Mouse (Mus musculus): ENCODE measurements around the gene Ndst2. TPM values are rescaled to one million over a fixed set of nuclear protein-coding genes. Genes with fewer than 3 reads are reported as not detected.

Gene Ndst2
- polyA plus RNA-seq, 1 experiment from 2014 or later: 12.6 TPM

- TF ChIP-seq EP300 (IDR thresholded peaks at IDR 0.05; ENCODE audit: low read depth) (no peak), CTCF (IDR thresholded peaks at IDR 0.05; ENCODE audit: low read depth) (no peak)
- Histone ChIP-seq H3K27ac (ENCODE audit: low read depth) (no peak overlapping the region), H3K36me3 (replicated peaks; ENCODE audit: insufficient read depth, low read length) (peaks cover 18% of the 10 kb centered on the region; the same call in 1 of the 2 replicates), H3K9ac (replicated peaks) (no peak overlapping the region), H3K4me3 (ENCODE audit: low read depth, low read length) (no peak overlapping the region), H3K4me1 (ENCODE audit: insufficient read depth) (no peaks in the 10 kb centered on the region), H3K4me2 (ENCODE audit: low read depth, low read length) (no peak overlapping the region), H3K27me3 (ENCODE audit: insufficient read depth, low read length) (no peaks in the 10 kb centered on the region), H3K9me3 (ENCODE audit: low read length) (no peaks in the 10 kb centered on the region)
- 78% methylated on average over 4 of the region's 4 CpGs for WGBS (ENCODE audit: insufficient replicate concordance)
- DNase-seq: no peak
- no peak for ATAC-seq
Observed at GRCm38 (mm10) chr14:20748388-20748787, 14.0 kb upstream of the Ndst2 start.

- Histone ChIP-seq H3K4me2 (ENCODE audit: low read depth, low read length) (no peak overlapping the region), H3K9me3 (ENCODE audit: low read length) (no peaks in the 10 kb centered on the region), H3K27me3 (ENCODE audit: insufficient read depth, low read length) (no peaks in the 10 kb centered on the region), H3K4me3 (ENCODE audit: low read depth, low read length) (no peak overlapping the region), H3K4me1 (ENCODE audit: insufficient read depth) (no peaks in the 10 kb centered on the region), H3K9ac (replicated peaks) (no peak overlapping the region), H3K27ac (ENCODE audit: low read depth) (no peak overlapping the region), H3K36me3 (replicated peaks; ENCODE audit: insufficient read depth, low read length) (peaks cover 24% of the 10 kb centered on the region)
- DNase-seq: no peak
- ATAC-seq: no peak
- TF ChIP-seq EP300 (IDR thresholded peaks at IDR 0.05; ENCODE audit: low read depth): no peak
- peak; percentile 37 for TF ChIP-seq CTCF (IDR thresholded peaks at IDR 0.05; ENCODE audit: low read depth)
- whole genome bisulfite sequencing (ENCODE audit: insufficient replicate concordance): 74% methylated on average over 3 of the region's 3 CpGs
Observed at GRCm38 (mm10) chr14:20746935-20747334, 12.6 kb upstream of the Ndst2 start.

DNA sequence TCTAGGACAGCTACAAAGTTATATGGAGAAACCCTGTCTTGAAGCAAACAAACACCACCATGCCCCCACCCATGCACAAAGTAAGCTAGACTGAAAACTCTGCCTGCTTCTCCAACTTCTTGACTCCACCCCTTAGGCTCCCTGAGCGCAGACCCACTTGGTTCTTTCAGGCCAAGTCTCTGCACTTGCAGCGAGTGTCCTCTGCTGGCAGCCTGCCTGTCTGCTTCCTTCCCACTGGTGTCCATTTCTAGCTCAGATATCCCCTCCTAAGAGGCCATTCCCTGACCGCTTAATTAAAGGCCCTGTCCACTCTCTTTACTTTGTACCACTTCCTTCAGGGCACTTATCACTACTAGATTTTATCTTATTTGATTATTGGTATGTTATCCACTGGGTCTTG is 9.3 kb upstream of the Ndst2 start:
- Histone ChIP-seq H3K4me1 (ENCODE audit: insufficient read depth) (no peaks in the 10 kb centered on the region), H3K27me3 (ENCODE audit: insufficient read depth, low read length) (no peaks in the 10 kb centered on the region), H3K36me3 (replicated peaks; ENCODE audit: insufficient read depth, low read length) (peaks cover 31% of the 10 kb centered on the region), H3K4me3 (ENCODE audit: low read depth, low read length) (no peak overlapping the region), H3K9ac (replicated peaks) (no peak overlapping the region), H3K4me2 (ENCODE audit: low read depth, low read length) (no peak overlapping the region), H3K27ac (ENCODE audit: low read depth) (no peak overlapping the region), H3K9me3 (ENCODE audit: low read length) (no peaks in the 10 kb centered on the region)
- 79% methylated on average over 3 of the region's 3 CpGs for WGBS (ENCODE audit: insufficient replicate concordance)
- ATAC-seq (no peak), DNase-seq (no peak)
- TF ChIP-seq CTCF (IDR thresholded peaks at IDR 0.05; ENCODE audit: low read depth) (peak; percentile 24; the same call in 1 of the 2 replicates), EP300 (IDR thresholded peaks at IDR 0.05; ENCODE audit: low read depth) (no peak)

- Histone ChIP-seq H3K36me3 (replicated peaks; ENCODE audit: insufficient read depth, low read length) (peaks cover 28% of the 10 kb centered on the region), H3K9ac (replicated peaks) (no peak overlapping the region), H3K27me3 (ENCODE audit: insufficient read depth, low read length) (no peaks in the 10 kb centered on the region), H3K27ac (ENCODE audit: low read depth) (no peak overlapping the region), H3K4me3 (ENCODE audit: low read depth, low read length) (no peak overlapping the region), H3K9me3 (ENCODE audit: low read length) (no peaks in the 10 kb centered on the region), H3K4me2 (ENCODE audit: low read depth, low read length) (no peak overlapping the region), H3K4me1 (ENCODE audit: insufficient read depth) (0 out of 2 replicates have a peak, but pooled peaks cover 2% of the 10 kb centered on the region)
- no peak for TF ChIP-seq EP300 (IDR thresholded peaks at IDR 0.05; ENCODE audit: low read depth)
- no peak for TF ChIP-seq CTCF (IDR thresholded peaks at IDR 0.05; ENCODE audit: low read depth)
- no peak for DNase-seq
- WGBS (ENCODE audit: insufficient replicate concordance): 72% methylated on average over 9 of the region's 9 CpGs
- no peak for ATAC-seq
Observed at GRCm38 (mm10) chr14:20741301-20741700, 6.9 kb upstream of the Ndst2 start.

DNA sequence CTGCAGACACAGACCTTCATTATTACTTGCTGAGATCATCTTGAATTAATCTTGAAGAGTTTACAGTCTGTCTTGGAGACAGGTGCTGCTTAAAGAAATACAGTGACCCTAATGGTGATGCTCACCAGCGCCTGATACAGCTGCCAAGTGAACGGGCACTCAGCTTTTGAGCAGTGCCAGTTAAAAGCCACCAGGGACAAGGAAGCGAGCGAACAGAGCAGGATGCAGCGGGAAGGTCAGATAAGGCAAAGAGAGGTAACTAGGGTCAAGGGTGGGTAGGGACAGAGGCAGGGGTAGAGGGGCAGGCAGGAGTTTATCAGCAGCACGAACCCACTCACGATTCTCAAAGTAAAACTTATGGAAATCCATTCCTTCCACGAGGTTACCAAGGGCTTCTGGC is 4.1 kb upstream of the Ndst2 start:
- H3K36me3 ChIP-seq (replicated peaks; ENCODE audit: insufficient read depth, low read length): peaks cover 14% of the 10 kb centered on the region
- no peak overlapping the region for H3K4me2 ChIP-seq (ENCODE audit: low read depth, low read length)
- no peak overlapping the region for H3K27ac ChIP-seq (ENCODE audit: low read depth)
- no peak for TF ChIP-seq EP300 (IDR thresholded peaks at IDR 0.05; ENCODE audit: low read depth)
- no peak for TF ChIP-seq CTCF (IDR thresholded peaks at IDR 0.05; ENCODE audit: low read depth)
- H3K9me3 ChIP-seq (ENCODE audit: low read length): no peaks in the 10 kb centered on the region
- no peaks in the 10 kb centered on the region for H3K27me3 ChIP-seq (ENCODE audit: insufficient read depth, low read length)
- H3K4me3 ChIP-seq (ENCODE audit: low read depth, low read length): no peak overlapping the region
- DNase-seq: no peak
- ATAC-seq: no peak
- 75% methylated on average over 8 of the region's 8 CpGs for WGBS (ENCODE audit: insufficient replicate concordance)
- peaks cover 10% of the 10 kb centered on the region; the same call in 1 of the 2 replicates for H3K4me1 ChIP-seq (ENCODE audit: insufficient read depth)
- no peak overlapping the region for H3K9ac ChIP-seq (replicated peaks)

DNA sequence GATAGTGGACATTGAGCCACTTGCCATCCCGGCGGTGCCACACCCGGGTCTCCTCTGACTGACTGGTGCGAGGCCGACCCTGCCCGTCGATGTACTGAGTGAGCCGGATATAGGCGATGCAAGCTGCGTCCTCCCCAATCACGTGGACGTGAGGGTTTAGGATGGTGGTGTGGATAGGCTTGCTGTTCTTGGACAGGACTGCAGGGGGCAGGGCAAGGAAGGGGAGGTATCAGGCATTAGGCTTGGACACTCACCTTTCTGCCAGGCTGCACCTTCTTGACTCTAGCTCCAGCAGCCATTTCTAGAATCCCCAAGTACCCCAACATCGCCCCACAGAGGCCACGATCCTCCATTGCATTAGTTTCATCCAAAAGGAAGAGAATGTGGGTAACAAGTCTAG is 2.9 kb upstream of the Ndst2 start:
- Histone ChIP-seq H3K27ac (ENCODE audit: low read depth) (no peak overlapping the region), H3K4me3 (ENCODE audit: low read depth, low read length) (no peak overlapping the region), H3K4me1 (ENCODE audit: insufficient read depth) (peaks cover 18% of the 10 kb centered on the region), H3K27me3 (ENCODE audit: insufficient read depth, low read length) (no peaks in the 10 kb centered on the region), H3K4me2 (ENCODE audit: low read depth, low read length) (peak overlapping the region; percentile 27), H3K9ac (replicated peaks) (no peak overlapping the region), H3K36me3 (replicated peaks; ENCODE audit: insufficient read depth, low read length) (peaks cover 13% of the 10 kb centered on the region), H3K9me3 (ENCODE audit: low read length) (no peaks in the 10 kb centered on the region)
- ATAC-seq (no peak), DNase-seq (peak; percentile 67)
- 45% methylated on average over 14 of the region's 14 CpGs for WGBS (ENCODE audit: insufficient replicate concordance)
- no peak for TF ChIP-seq EP300 (IDR thresholded peaks at IDR 0.05; ENCODE audit: low read depth)
- TF ChIP-seq CTCF (IDR thresholded peaks at IDR 0.05; ENCODE audit: low read depth): peak; percentile 84

Measured in liver, postnatal 0 days (tissue).